Mouse (Mus musculus): ENCODE measurements around the gene Cpa1. TPM values are rescaled to one million over a fixed set of nuclear protein-coding genes. Genes with fewer than 3 reads are reported as not detected.

Gene Cpa1
- polyA plus RNA-seq, 1 experiment from 2014 or later: 1.3 TPM

DNA sequence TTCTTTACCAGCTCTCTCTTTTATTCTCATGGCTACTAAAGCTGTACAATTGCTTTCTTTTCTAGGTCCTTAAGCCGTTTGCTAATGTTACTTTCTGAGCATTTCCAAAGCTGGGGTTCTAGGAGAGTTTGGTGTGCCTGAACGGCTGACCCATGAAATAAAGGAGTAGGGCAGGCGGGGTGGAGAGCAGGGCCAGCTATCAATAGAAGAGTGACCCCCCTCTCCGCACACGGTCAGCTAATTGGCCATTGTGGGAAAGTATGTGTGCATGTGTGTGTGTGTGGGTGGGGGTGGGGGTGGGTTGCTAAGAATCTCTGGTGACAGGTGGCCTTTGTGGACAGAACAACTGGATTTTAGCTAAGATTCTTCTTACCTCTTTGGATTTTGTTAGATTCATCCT, 27.8 kb upstream of the Cpa1 start:
- no peaks in the 10 kb centered on the region for H3K9me3 ChIP-seq (ENCODE audit: control insufficient read depth, low read length)
- 66% methylated on average over 5 of the region's 5 CpGs for WGBS
- no peak overlapping the region for H3K27ac ChIP-seq (replicated peaks)
- H3K4me1 ChIP-seq (replicated peaks; ENCODE audit: control insufficient read depth, insufficient read depth): no peaks in the 10 kb centered on the region
- H3K4me2 ChIP-seq (replicated peaks; ENCODE audit: low read depth): no peak overlapping the region
- DNase-seq (ENCODE audit: low spot score) (no peak), ATAC-seq (ENCODE audit: low FRiP score, low TSS enrichment) (no peak)
- H3K27me3 ChIP-seq (ENCODE audit: control insufficient read depth, insufficient read depth, low read length): no peaks in the 10 kb centered on the region
- H3K36me3 ChIP-seq (ENCODE audit: control insufficient read depth, insufficient read depth, low read length): no peaks in the 10 kb centered on the region
- H3K9ac ChIP-seq (ENCODE audit: low read length): no peak overlapping the region
- H3K4me3 ChIP-seq (ENCODE audit: low read depth, low read length): no peak overlapping the region
- TF ChIP-seq EP300 (optimal IDR thresholded peaks at IDR 0.05): no peak
- no peak for TF ChIP-seq CTCF (IDR thresholded peaks at IDR 0.05; ENCODE audit: low read depth)

DNA sequence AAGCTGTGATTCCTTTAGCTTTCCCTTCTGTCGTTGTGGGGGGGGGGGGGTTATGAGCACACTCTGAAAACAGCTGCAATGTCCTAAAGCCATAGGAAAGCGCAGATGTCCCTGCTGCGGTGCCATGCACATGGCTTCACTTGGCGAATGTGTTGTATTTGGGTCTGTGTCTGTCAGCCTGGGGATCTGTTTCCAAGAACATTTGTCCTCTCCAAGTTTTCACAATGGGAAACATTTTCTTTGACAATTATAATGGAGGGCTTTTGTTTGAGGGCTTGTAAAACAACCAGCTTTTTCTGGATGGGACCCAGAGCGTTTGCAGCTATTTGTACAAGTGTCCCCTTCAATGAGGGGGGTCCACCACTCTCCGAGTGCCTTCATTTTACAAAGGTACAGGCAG, 24.8 kb upstream of the Cpa1 start:
- Histone ChIP-seq H3K27ac (replicated peaks) (no peak overlapping the region), H3K4me1 (replicated peaks; ENCODE audit: control insufficient read depth, insufficient read depth) (peaks cover 5% of the 10 kb centered on the region; the same call in 1 of the 2 replicates), H3K9ac (ENCODE audit: low read length) (no peak overlapping the region), H3K9me3 (ENCODE audit: control insufficient read depth, low read length) (no peaks in the 10 kb centered on the region), H3K27me3 (ENCODE audit: control insufficient read depth, insufficient read depth, low read length) (no peaks in the 10 kb centered on the region), H3K4me3 (ENCODE audit: low read depth, low read length) (no peak overlapping the region), H3K36me3 (ENCODE audit: control insufficient read depth, insufficient read depth, low read length) (no peaks in the 10 kb centered on the region), H3K4me2 (replicated peaks; ENCODE audit: low read depth) (no peak overlapping the region)
- DNase-seq (ENCODE audit: low spot score) (no peak), ATAC-seq (ENCODE audit: low FRiP score, low TSS enrichment) (no peak)
- WGBS: 77% methylated on average over 6 of the region's 6 CpGs
- TF ChIP-seq CTCF (IDR thresholded peaks at IDR 0.05; ENCODE audit: low read depth) (no peak), EP300 (optimal IDR thresholded peaks at IDR 0.05) (no peak)

DNA sequence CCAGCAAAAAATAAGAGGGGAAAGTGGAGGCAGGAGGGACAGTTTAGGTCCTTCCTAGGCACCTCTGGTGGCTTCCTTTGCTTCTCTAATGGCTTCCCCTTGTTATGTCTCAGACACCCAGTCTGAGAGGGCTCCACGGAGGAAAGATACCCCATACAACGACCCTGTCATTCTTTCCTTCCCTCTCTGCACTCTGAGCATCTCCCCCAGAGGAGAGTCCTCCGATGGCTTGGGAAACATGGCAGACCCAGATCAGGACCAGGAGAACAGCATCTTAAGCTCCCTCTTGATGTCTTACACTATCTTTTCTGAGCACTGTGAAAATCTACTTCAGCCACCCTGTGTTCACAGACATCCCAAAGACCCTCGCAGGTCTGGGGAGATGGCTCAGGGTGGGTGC, 23.3 kb upstream of the Cpa1 start:
- Histone ChIP-seq H3K9ac (ENCODE audit: low read length) (no peak overlapping the region), H3K27me3 (ENCODE audit: control insufficient read depth, insufficient read depth, low read length) (no peaks in the 10 kb centered on the region), H3K4me2 (replicated peaks; ENCODE audit: low read depth) (no peak overlapping the region), H3K4me1 (replicated peaks; ENCODE audit: control insufficient read depth, insufficient read depth) (peaks cover 5% of the 10 kb centered on the region; the same call in 1 of the 2 replicates), H3K27ac (replicated peaks) (no peak overlapping the region), H3K4me3 (ENCODE audit: low read depth, low read length) (no peak overlapping the region), H3K36me3 (ENCODE audit: control insufficient read depth, insufficient read depth, low read length) (no peaks in the 10 kb centered on the region), H3K9me3 (ENCODE audit: control insufficient read depth, low read length) (no peaks in the 10 kb centered on the region)
- no peak for TF ChIP-seq EP300 (optimal IDR thresholded peaks at IDR 0.05)
- TF ChIP-seq CTCF (IDR thresholded peaks at IDR 0.05; ENCODE audit: low read depth): no peak
- WGBS: 50% methylated on average over 4 of the region's 4 CpGs
- DNase-seq (ENCODE audit: low spot score) (no peak), ATAC-seq (ENCODE audit: low FRiP score, low TSS enrichment) (no peak)

DNA sequence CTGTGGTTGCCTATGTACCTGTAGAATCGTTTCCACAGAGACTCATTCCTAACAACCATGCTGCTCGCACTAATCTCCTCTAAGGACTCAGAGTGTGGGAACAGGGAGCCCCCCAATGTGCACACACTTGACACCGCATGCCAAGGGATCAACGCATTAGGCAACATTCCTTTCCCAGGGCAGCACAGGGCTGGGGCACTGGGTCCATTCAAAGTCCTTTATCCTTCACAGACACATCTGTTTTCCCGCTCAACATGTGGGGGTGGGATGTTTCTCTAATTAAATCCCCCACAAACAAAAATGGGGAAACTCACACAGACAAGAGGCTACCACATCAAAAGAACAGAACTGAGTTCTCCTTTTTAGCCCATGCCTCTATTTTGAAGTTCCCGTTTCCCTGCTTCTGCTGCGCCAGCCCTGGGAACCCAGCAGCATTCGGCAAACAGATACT, 22.5 kb upstream of the Cpa1 start:
- no peaks in the 10 kb centered on the region for H3K36me3 ChIP-seq (ENCODE audit: control insufficient read depth, insufficient read depth, low read length)
- no peak for DNase-seq (ENCODE audit: low spot score)
- H3K27ac ChIP-seq (replicated peaks): no peak overlapping the region
- WGBS: 18% methylated on average over 8 of the region's 8 CpGs
- H3K4me2 ChIP-seq (replicated peaks; ENCODE audit: low read depth): no peak overlapping the region
- peaks cover 5% of the 10 kb centered on the region; the same call in 1 of the 2 replicates for H3K4me1 ChIP-seq (replicated peaks; ENCODE audit: control insufficient read depth, insufficient read depth)
- TF ChIP-seq EP300 (optimal IDR thresholded peaks at IDR 0.05): no peak
- no peak for TF ChIP-seq CTCF (IDR thresholded peaks at IDR 0.05; ENCODE audit: low read depth)
- H3K9me3 ChIP-seq (ENCODE audit: control insufficient read depth, low read length): no peaks in the 10 kb centered on the region
- no peaks in the 10 kb centered on the region for H3K27me3 ChIP-seq (ENCODE audit: control insufficient read depth, insufficient read depth, low read length)
- no peak for ATAC-seq (ENCODE audit: low FRiP score, low TSS enrichment)
- H3K9ac ChIP-seq (ENCODE audit: low read length): no peak overlapping the region
- H3K4me3 ChIP-seq (ENCODE audit: low read depth, low read length): no peak overlapping the region

DNA sequence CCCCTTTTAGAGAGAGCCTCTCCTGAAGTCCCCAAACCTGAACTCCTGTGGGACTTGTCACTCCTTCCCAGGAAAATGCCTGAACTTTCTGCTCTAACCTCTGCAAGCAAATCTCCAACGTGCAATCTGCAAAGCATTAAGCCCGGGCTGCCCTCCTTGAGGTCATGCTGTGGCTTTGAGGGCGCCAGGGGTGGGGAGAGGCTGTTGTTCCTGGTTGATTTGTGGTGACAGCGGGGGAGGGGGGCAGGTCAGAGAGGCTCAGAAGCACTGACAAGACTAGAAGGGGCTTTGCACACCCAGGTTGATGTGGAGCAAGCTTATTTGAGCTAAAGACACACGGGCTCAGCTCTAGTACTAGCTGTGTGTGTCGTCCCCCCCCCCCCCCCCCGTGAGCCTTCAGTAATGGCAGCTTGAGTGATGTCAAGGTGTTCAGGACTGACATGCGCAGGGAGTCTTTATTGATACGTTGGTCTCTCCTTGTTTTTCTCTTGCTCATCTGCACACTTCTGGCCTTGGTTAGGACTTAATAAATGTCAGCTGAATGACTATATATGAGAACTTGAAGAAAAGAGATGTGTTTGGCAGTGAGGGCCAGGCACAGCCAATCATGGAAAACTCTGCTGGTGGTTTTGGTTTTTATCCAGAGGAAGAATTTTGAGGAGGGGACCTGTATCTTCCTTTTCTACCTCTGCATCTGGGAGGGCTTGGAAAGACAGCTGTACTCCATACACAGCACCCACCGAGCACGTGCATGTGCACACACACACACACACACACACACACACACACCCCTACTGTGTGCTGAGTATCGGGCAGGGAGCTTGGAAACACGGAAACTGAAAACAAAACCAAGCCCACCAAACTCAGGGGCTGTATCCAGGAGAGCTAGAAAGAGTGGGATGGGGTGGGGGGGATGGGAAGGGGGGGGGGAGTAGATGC, 21.7 kb upstream of the Cpa1 start:
- H3K27me3 ChIP-seq (ENCODE audit: control insufficient read depth, insufficient read depth, low read length): no peaks in the 10 kb centered on the region
- no peaks in the 10 kb centered on the region for H3K36me3 ChIP-seq (ENCODE audit: control insufficient read depth, insufficient read depth, low read length)
- peaks cover 5% of the 10 kb centered on the region; the same call in 1 of the 2 replicates for H3K4me1 ChIP-seq (replicated peaks; ENCODE audit: control insufficient read depth, insufficient read depth)
- H3K4me2 ChIP-seq (replicated peaks; ENCODE audit: low read depth): peak overlapping the region; percentile 41
- no peak overlapping the region for H3K27ac ChIP-seq (replicated peaks)
- H3K9me3 ChIP-seq (ENCODE audit: control insufficient read depth, low read length): no peaks in the 10 kb centered on the region
- 21% methylated on average over 13 of the region's 13 CpGs for WGBS
- no peak for TF ChIP-seq EP300 (optimal IDR thresholded peaks at IDR 0.05)
- TF ChIP-seq CTCF (IDR thresholded peaks at IDR 0.05; ENCODE audit: low read depth): no peak
- no peak for DNase-seq (ENCODE audit: low spot score)
- ATAC-seq (ENCODE audit: low FRiP score, low TSS enrichment): no peak
- H3K9ac ChIP-seq (ENCODE audit: low read length): peak overlapping the region; percentile 38; the same call in 1 of the 2 replicates
- no peak overlapping the region; the same call in 1 of the 2 replicates for H3K4me3 ChIP-seq (ENCODE audit: low read depth, low read length)
